Mouse (Mus musculus) granulocyte monocyte progenitor cell, adult 5-6 weeks (primary cell): ENCODE results near the gene Sh3bp1. TPM values are rescaled to one million over a fixed set of nuclear protein-coding genes. Genes with fewer than 3 reads are reported as not detected.

ENCODE experiments used
- ATAC-seq: replicated peaks from 2 replicates; pipeline ENCODE4 v1.8.0; 2016; ENCODE audit warnings: mild to moderate bottlenecking, moderate TSS enrichment, inconsistent platforms; ENCODE audit not compliant: poor library complexity, severe bottlenecking
- total RNA-seq, 2 experiments: library from RNA; stranded (forward) in 1 of 2; stranded (reverse) in 1 of 2; fragments of 200-712, 200-1000 nt in 1 of 2; fragments of >200 nt in 1 of 2; fragmentation: Nextera tagmentation in 1 of 2; gene quantifications; 2 replicates each; pipeline ENCODE4 v1.2.3; 2014 to 2017

The Sh3bp1 gene
- total RNA-seq, 2 experiments from 2014 or later: 29.4 to 58.0 TPM

DNA sequence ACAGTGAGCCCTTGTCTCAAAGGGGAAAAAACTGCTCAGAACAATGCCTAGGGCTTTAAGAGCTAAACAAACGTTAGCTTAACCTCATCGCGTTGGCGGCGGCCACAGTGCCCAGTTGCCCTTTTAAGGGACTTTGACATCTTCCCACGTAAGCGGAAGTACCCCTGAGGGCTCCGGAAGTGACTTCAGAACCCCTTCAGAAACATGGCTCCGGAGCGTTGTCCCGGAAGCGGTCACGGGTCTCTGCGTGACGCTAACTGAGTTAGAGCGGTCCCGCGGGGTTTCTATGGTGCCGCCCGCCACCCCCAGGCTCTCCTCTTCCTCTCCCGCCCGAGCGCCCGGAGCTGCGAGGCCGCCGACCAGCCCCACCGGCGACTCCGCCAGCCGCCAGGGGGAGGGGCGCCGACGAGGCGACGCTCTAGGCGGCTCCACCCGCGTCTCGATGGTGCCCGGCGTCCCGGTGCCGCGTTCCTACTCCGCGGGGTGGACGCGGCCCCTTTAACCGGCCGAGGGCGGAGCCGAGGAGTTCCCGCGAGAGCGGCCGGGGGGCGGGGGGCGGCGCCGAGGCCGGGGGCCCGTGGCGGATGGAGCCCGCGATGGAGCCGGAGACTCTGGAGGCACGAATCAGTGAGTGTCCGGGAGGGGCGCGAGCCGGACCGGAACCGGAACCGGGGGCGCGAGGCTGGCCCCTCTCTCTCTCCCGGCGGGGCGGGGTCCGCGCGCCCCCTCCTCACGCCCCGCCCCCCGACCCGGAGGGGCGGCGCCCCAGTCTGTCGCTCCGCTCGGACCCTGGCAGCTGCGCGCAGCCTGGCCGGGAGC is 22.4 kb upstream of the Sh3bp1 start, which contains the start of gene Gga1:
Gga1 (plus strand) TSS at position 200 of the 819 bp plus-strand sequence.
- ATAC-seq: peak; percentile 55

DNA sequence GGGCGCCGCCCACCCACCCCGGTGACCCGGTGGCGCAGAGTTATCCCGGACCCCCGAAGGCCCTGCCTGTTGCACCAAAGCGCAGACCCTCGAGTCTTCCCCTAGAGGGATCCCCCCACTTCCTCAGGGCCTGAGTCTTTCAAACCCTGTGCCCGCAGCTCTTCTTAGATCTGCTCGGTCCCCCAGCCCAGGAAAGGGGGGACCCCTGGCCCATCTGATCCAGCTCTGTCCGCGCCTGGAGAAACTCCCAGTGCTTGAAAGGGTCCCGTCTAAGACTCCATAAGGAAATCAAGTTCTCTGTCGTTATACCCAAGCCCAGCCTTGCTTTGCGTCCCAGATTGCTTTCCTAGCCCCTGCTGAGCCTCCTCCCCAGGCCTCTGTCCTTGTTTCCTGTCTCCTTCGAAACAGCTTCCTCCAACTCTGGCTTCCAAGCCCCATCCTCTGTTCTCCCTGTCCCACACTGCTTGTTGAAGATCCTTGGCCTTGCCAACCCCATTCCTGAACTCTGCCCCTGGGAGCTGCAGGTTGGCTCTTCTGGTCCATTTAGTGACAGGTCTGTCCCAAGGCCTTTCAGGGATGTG is 21.7 kb upstream of the Sh3bp1 start:
- no peak for ATAC-seq

- ATAC-seq: peak; percentile 70
Observed at GRCm38 (mm10) chr15:78878792-78879516, 20.6 kb upstream of the Sh3bp1 start.

DNA sequence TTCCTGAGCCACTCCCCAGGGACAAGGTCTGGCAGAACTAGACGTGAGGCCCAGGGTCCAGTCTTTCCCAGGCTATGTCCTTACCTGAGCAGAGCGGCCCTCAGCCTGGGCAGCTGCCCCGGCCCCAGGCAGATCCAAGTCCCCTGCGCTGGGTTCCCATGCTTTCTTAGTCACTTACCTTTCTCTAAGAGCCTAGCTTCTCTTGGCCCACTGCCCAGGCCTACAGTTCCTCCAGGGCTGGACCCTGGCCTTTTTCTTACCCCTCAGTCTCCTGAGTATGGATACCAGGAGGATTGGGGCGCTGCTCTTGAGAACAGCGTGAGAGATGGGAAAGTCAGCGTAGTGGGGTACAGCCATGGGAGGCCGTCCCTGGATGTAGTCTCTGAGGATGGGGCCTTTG is 19.1 kb upstream of the Sh3bp1 start:
- no peak for ATAC-seq

DNA sequence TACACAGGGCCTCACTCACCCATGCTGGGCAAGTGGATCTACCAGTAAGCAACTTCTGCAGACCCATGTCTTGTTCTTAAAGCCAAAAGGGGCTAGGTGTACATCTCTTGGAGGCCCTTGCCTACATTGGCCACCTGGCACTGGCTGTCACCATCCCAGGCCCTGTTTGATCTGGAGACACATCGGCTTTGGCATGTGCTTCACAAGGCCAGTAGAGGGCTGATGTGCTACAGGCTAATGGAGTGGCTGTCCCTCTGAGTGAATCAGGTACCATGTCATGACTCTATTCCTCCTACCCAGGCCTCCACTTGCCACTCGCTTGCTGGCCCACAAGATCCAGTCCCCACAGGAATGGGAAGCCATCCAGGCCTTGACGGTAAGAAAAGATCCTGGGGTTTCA is 17.7 kb upstream of the Sh3bp1 start:
- ATAC-seq: no peak

DNA sequence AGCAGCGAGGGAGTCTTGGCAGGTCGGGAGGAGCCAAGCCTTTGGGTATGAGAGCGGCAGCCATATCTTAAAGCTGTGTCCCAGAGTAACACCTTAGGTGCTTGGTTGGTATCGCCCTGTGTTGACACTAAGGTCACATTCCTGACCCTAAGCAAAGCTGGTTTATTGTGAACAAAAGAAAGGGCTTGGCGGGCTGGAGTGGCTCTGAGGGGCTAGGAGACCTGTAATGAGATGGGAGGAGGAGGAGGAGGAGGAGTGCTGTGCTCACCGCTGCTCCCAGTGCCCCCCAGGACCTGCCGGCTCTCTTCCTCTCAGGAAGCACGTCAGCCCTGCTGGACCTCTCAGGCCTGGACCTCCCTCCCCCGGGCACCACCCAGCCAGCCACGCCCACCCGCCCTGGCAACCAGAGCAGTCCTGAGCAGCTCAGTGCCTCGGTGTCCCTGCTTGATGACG is 10.1 kb upstream of the Sh3bp1 start:
- no peak for ATAC-seq

- ATAC-seq: no peak
Observed at GRCm38 (mm10) chr15:78892440-78892839, 7.1 kb upstream of the Sh3bp1 start.

DNA sequence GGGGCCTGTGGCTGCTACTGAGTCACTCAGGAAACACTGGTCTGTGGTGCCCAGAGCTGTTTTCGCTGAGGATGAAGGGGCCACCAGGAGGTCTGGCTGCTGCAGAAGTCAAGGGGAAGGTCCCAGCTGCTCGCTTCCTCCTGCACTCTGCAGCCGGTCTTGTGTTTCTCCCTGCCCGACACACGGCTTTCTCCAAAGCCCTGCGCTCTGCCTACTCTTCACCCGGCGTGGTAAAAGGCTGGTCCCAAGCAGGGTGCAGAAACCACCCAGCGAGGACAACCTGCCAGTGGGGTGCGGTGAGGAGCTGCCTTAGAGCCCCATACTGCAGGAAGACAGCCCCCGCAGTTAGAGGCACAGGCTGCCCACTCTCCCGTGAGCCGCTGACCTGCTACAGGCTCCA is 4.8 kb upstream of the Sh3bp1 start:
- peak; percentile 32 for ATAC-seq

DNA sequence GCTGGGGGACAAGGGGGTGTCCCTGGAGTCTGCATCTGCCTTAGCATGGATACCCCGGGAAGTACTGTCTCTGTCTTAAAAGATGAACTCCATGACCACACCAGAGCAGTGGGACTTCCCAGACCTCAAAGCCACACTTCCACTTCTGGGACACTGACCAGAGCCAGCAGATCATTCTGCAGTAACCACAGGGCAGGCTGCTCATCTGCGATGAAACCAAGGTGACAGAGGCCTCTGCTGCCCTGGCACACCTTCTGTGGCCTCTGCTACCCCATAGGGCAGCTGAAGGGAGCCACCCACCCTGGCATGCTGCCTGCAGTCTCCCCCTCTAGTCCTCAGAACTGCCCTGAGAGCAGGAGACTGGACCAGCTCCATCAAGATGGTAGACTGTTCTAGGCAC is 3.8 kb upstream of the Sh3bp1 start:
- peak; percentile 13 for ATAC-seq

DNA sequence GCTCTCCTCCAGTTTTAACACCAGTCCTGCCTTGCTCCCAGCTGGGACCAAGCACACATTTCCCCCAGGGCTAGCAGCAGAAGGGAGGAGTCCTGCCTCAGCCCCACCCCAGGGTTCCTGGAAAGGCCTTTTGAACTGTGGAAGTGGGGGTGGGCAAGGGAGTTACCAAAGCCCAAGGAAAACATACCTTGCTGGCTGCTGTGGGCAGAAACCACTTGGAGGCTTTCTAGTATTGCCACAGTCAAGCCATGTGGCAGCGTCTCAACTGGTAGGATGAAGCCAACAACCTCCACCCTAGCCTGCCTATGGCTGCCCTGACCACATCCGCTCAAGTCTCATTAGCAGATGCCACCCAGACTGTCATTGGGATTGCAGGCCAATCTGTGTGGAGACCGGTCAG is 3.4 kb upstream of the Sh3bp1 start:
- peak; percentile 50 for ATAC-seq

DNA sequence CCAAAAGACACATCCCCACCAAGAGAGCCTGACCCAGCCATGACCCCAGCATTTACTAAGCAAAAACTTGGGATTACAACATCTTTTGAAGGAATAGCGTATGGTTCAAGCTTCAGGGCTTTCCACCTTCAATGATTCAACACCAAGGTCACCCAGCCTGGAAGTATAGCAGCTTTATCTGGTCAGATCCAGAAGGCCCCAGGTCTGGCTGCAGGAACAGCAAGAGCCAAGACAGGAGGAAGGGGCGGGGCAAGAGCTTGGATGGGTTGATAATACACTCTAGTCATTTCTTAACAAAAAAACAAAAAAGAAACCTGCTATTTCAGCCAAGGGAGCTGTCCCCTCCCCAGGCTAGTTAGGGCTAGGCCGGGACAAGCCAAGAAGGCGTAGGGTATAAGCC is 2.1 kb upstream of the Sh3bp1 start:
- ATAC-seq: no peak

GRCm38 (mm10) chr15:78898507-78899001 is 1.0 kb upstream of the Sh3bp1 start:
- ATAC-seq: no peak

GRCm38 (mm10) chr15:78899409-78899739 is 194 bp upstream of the Sh3bp1 start, which contains the start of gene Gm49510:
TSS of gene Gm49510 (plus strand) at chr15:78899667.
- no peak for ATAC-seq

DNA sequence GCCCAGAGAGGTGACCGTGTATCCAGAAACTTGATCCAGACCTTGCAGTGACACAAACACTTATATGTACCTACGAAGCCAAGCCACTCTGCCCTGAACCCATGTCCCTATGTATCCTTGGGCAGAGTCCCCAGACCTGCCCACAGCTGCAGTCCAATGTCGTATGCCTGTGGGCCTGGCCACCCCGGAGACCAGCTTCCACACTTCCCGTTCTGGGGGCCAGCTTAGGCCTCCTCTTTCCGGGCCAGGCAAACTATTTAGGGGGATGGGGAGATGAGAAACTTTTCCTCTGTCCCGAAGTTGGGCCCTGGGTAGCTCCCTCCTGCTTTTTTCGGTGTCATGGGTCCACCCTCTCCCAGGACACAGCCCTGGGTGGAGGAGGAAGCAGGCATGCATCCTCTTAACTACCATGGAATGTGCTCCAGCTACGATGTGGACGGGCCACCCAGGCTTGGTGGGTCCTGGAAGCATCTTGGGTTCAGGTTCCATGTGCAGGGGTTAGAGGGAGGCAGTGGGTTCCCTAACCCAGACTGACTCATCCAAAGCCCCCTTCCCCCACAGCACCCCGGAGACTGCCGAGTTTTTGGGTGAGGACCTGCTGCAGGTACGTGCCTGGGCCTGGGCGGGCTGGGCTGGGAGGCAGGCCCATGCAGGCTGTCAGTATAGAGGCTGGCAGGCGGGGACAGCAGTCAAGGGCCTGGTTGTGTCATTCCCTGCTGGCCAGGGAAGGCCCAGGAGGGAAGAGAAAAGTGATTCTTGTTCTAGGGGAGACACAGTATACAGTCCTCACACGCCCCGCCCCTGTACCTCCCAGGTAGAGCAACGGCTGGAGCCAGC is 1.2 kb downstream of the Sh3bp1 start:
- ATAC-seq: peak; percentile 21

GRCm38 (mm10) chr15:78901422-78901789 is 1.8 kb downstream of the Sh3bp1 start:
- ATAC-seq: no peak

GRCm38 (mm10) chr15:78903243-78903642 is 3.7 kb downstream of the Sh3bp1 start:
- ATAC-seq: peak; percentile 39

DNA sequence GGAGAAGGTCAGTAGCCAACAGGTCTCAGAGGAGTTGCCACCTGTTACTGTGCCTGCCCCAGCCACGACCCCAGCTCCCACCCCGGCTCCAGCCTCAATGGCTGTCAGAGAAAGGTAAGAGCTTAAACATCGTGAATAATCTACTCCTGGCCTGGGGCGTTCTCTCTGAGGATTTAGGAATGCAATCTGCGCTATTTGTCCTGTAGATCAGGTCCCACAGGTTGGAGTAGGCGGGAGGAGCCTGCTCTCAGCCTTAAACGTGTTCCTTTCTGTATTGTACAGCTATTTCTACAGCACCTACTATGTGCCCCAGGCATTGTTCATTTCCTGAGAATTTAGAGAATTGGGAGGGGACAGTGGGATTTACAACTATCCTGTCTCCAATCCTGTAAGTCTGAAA is 8.8 kb downstream of the Sh3bp1 start:
- ATAC-seq: no peak

DNA sequence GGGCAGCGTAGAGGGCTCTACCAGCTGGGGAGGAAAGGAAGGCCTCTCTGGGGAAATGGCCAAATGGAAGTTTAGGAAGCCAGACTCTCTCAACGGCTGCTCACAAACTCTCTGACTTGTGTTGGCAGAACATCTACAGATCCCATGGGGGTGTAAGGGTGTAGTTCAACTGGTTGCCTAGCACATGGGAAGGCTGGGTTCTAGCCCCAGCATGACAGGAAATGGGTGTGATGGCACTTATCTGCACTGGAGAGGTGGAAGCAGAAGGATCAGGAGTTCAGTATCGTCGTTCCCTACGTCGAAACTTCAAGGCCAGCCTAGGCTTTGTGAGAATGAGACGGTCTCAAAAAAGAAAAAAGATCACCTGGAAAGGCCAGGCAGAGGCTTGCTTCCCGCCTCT is 9.4 kb downstream of the Sh3bp1 start:
- ATAC-seq: no peak

- no peak for ATAC-seq
Observed at GRCm38 (mm10) chr15:78912040-78912439, 12.5 kb downstream of the Sh3bp1 start.

DNA sequence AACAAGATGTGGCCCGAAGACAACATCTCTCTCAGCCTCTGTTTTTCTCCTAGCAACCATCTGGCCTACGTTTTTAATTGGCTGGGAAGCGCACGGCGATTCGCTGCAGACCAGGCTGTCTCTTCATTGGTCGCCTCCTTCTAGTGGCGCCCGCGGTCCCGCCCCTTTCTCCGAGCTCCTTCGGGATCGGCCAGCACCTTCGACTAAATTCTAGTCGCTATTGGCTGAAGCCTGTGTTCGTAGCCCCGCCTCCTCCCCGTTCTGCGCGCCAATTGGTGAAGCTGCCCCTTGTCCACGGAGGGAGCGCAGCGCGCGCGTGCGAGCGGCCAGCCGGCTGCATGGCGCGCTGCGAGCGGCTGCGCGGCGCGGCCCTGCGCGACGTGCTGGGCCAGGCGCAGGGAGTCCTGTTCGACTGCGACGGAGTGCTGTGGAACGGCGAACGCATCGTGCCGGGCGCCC is 14.1 kb downstream of the Sh3bp1 start, which contains the start of gene Pdxp:
Pdxp (plus strand) TSS at position 288 of the 459 bp plus-strand sequence.
- ATAC-seq: peak; percentile 85
